Mouse (Mus musculus) lung, postnatal 0 days (tissue): ENCODE results near the gene Mindy4b-ps.

Experiments
- CTCF ChIP-seq: IDR thresholded peaks from 2 replicates; pipeline ENCODE4 v1.5.1; 2016; ENCODE audit warnings: antibody characterized with exemption, mild to moderate bottlenecking
- EP300 ChIP-seq: IDR thresholded peaks from 2 replicates; pipeline ENCODE4 v1.6.1; 2016; ENCODE audit warnings: antibody characterized with exemption, mild to moderate bottlenecking, control low read depth

DNA sequence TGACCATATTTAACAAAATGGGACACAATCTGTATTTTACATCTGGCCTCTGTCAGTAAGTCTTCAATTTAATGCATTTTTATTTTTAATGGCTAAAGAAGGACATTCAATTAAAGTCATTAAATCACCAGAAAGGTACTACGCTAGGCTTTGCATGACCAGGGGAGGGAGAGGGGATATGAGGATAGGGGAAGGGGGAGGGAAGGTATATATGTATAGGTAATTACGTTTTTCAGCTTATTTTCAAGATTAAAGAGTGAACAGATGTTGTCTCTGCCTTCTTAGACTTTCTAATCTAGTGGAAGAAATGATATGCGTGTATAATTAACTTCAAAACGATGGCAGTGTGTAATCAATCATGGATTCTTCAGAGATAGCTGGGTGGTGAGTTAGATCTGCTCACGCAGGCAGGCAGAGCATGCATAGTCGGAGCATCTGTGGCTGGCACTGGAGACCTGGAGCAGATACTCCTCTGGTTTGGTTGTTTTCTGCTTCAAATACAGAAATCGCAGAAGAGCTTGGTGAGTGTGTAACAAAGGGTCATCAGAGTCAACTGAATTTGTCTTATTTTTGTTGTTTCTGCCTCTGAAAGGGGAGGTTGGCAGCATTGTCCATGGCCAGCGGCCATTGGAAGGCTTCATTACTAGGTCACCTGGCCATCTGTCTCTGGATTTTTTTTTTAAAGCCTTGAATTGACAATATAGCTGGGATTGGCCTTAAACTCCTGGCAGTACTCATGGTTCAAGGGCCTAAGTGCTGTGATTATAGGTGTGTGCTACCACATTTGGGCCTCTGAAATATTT lies 70.1 kb downstream of the Mindy4b-ps start:
- TF ChIP-seq CTCF (no peak), EP300 (no peak)
